Mouse (Mus musculus) kidney, postnatal 10 days (tissue): Measurements from ENCODE around the gene Bbs2.
A peak's percentile ranks its signal among the peaks of the same experiment; 100 is the strongest.

Experiments
- DNase-seq: peaks from one replicate; pipeline ENCODE4 v3.0.0; 2021; ENCODE audit warnings: mixed read lengths

Gene Bbs2

DNA sequence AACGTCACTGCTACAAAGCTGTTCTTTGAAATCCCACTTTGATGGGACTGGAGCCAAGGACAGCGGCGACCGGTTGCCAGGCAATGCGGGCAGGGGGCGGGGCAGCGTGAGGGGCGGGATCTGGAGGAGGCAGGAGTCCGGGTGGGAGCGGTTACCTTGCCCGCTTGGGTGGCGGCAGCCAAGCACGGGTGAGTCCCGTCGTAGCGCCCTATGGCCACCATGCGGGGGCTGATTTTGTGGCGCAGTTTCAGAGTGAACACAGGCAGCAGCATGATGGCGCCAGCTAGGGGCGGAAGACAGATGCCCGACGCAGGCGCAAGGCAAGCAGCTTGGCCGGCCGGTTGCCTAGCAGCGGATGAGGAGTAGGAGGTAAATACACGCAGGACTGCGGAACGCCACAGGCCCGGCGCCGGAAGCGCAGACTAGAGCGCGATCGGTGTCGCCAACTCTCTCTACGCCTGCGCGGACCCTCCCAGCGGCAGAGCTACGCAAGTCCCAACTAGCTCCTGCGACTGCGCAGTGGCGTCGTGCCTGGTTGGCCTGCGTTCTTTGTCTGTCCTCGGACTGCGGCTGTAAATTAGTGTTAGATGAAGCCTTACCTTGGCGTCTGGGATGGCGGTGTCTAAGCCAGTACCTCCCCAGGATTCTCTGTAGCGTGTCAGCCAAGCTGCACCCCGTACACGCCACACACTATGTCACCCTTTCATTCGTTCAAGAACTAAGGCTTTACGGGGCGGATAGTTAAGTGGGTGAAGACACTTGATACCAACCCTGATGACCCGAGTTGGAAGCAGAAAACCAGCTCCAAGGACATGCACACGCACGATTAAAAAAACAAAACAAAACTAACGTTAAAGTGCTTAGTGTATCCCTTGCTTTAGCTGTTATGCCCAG is at the start of gene Bbs2:
Gene Bbs2, minus strand, starts transcription at position 848 of the 894 bp plus-strand sequence.
- DNase-seq = peak; percentile 100

DNA sequence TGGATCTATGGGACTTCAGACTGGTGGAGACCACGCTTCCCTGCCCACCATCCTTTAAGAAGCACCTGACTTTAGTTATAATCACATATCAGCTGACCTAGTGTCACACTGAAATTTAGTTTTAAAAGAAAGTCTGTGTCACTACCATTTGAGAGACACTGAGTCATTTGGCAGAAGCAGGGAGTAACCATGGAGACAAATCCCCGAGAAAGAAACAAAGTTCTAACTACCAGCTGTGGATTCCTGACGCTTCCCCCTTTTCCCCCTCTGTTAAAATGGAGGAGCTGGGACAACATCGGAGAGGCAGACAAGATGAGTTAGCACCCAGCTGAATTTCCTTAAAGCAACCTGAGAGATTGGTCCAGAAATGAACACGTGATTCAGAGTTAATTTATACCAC is 49.5 kb upstream of the Bbs2 start:
- no peak for DNase-seq

DNA sequence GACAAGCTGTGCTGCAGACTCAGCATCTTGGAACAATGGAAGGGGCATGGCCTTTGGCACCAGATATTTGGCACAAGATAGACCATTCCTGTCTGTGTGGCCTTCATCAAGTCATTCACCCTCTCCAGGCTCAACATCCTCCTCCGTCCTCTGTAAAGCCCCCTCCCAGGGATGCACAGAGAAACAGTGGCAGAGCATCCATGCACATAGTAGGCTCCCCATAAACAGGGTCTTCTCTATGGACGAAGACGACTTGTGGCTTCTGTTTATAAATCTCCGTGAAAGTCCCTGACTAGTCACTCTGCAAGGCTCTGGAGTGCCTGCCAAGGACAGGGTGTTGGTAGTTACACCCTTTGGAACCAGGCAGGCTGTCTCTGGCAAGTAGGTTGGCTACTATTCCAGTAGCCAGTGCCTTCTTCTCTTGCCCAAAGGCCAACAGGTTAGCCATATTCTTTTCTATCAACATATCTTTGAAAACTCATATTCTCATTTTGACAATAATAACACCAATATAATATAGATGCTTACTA is 41.6 kb upstream of the Bbs2 start:
- no peak for DNase-seq

DNA sequence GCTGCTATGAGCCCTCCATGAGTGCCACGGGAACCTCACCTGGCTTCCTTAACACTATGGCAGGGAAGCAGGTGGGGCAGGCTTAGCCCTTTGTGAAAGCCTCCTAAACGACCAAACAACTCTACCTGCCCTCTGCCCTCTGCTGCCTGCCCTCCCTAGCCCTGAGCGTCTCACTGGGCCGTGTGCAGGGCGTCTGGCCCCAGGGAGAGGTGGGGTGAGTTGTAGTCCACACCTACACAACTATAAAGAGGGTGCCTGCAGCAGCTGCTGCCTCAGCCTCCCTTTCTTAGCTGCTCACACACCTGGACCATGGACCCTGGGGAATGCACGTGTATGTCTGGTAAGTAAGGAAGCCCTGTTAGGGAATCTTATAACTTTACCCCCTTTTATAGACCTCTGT is 38.2 kb upstream of the Bbs2 start, which contains the start of gene Mt4:
Gene Mt4, plus strand, starts transcription at position 265 of the 400 bp plus-strand sequence.
- no peak for DNase-seq

DNA sequence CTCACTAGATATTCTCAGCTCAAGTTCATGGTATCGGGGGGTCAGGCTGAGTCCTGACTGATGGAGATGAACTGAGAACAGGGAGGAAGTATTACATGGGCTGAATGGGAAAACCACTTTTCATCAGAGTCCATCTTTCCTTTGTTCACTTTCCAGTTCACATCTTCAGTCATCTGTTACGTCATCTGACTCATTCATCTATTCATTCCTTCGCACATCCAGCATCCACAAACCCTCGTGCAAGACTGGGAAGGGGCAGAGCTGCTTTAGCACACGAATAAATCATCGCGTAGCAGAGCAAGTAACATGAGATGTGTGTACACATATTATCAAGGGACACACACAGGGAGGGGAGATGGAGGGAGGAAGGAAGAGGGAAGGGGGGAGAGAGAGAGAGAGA is 37.5 kb upstream of the Bbs2 start:
- no peak for DNase-seq

DNA sequence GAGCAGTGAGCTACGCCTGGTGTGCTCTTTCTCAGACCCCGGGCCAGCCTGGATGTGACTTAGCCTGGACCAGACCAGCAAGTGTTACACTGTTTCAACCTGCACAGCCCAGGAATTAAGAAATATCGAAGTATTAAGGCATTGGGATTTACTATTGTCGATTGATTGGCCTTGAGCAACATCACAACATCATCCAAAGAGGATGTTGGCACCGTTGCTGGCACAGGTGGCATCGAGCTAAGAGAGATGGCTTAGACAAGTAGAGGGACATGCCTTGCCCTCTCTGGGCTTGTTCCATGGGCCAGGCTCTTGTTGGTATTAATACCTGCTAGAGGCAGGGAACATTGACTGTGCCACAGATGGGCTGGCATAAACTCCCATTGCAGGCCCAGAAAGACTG is 36.8 kb upstream of the Bbs2 start:
- no peak for DNase-seq

DNA sequence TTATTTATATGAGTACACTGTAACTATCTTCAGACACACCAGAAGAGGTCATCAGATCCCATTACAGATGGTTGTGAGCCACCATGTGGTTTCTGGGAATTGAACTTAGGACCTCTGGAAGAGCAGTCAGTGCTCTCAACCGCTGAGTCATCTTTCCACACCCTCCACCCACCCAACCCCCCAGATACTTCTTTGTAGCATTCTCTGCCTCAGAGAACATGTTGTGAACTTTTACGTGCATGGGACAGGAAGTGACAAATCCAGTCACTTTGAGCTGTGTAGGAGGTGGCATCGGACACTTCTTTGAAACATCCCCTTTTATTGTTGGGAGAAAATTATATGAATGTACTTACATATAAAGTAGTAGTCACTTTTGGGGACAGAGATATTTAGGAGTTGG is 35.9 kb upstream of the Bbs2 start:
- peak; percentile 14 for DNase-seq

DNA sequence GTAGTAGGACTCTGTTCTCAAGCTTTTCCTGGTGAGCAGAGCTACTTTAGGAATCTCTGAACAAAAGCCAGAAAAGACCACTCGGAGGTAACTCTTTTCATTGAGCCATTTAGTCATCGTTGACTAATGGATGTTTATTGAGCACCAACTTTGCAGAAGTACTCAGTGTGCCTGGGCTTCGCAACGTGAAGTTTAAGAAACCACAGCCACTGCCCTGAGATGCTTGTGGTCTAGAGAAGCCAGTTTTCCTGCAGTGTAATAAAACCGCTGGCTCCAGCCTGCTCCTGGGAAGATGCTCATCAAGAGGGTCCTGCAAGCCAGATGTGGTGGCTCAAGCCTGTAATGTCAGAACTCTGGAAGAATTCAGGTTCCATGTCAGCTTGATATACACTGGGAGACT is 33.4 kb upstream of the Bbs2 start:
- DNase-seq = no peak

DNA sequence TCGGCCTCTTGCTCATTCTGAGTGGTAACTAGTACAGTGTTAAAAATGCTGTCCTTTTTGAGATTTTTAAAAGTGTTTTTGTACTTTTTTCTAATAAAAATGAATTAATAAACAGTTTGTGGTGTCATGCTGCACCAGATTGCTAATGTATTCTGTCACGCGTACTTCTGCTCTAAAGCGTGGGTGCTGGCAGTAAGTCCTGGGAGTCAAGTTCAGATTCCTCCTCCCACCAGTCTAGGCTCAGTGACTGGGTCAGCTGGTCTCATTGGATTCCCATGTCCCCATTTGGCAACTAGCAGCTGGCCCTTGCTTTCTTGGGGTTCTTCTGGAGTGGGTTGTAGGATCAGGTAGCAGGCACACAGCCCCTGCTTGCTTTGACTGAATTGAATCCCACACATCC is 31.4 kb upstream of the Bbs2 start:
- no peak for DNase-seq

DNA sequence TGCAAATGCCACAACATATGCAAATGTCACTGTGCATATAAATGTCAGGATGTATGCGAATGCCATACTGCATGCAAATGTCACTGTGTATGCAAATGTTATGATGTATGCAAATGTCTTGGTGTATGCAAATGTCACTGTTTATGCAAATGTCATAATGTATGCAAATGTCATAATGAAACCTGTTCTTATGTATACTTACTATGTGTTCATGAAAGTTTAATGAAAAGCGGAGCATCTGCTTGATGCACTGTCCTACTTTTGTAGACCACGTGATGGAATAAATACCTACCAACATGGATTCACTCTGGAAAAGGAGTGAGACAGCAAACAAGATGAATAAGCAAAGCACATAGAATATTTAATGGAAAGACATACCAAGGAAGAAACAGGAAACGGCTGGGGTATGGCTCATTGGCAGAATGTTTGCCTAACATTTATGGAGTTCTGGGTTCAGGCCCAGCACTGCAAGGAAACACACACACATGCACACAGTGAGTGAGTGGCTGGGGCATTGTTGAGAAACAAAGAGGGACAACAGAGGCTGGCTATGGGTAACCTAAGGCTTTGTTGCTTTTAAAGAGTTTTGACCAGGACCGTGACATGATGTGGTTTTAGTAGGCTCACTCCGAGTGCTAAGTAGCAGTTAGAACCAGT is 30.5 kb upstream of the Bbs2 start:
- DNase-seq = no peak

DNA sequence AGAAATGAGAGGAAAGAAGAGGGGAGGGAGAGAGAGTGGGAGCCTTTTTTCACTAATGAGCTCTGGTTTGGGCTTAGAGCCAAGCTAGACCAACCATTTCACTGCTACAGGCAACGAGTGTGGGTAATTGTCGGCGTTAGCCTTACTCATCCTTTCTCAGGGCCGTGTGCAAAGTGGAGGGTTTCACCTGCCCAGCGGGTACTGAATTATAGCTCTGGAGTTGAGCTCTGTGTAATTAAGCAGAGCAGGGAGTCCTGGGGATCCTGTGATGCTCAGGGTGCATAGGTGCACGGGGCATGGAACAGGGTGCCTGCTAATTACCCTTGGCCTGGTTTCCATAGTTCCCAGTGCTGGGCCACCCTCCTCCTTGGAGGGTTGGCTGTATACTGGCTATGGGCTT is 29.0 kb upstream of the Bbs2 start:
- no peak for DNase-seq

DNA sequence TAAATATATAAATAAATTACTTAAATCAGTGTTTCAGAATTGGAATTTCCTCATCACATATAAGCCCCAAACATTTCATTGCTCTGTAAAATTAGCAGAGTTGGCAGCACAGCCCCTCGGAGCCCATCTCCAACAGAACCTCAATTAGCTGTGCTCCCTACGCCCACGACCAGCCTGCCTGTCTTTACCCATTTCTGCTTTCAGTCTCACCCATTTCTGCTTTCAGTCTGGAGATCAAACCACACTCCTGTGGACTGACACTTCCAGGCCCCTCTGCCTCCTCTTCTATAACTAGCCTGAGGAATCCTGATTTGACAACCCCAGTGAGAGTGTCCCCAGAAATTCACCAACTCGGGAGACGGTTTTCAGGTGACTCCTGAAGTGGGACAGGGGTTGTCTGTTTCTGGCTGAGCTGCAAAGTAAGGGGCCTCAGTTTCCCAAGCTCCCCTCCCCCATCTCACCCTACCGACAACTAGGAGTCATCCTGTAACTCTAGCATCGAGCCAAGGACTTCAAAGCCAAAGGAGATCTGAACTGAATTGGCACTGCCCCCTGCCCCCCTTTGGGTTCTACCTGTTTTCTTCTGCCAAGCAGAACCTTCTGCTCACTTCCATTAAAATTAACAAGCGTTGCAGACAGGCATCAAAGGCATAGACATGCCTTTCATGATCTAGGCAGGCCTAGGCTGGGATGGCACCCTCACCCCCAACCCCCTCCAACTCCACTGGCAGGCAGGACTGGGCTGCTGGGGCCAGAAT is 24.2 kb upstream of the Bbs2 start:
- DNase-seq = no peak

DNA sequence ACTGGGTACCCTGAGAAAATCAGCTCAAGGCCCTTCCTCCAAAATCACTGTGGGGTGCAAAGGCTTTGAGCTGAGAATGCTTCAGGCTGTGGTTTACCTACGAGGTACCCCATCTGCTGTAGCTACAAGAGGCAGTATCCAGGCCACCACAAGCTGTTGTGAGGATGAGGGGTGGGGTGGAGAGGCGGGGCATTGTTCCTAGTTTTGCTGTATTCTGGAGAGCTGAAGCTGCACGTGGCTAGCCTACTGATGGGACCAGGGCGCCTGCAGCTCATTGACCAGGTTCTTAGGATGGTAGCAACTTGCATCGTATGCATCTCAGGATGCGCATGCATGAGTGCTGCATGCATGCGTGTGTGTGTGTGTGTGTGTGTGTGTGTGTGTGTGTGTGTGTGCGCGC is 22.9 kb upstream of the Bbs2 start:
- DNase-seq = no peak

DNA sequence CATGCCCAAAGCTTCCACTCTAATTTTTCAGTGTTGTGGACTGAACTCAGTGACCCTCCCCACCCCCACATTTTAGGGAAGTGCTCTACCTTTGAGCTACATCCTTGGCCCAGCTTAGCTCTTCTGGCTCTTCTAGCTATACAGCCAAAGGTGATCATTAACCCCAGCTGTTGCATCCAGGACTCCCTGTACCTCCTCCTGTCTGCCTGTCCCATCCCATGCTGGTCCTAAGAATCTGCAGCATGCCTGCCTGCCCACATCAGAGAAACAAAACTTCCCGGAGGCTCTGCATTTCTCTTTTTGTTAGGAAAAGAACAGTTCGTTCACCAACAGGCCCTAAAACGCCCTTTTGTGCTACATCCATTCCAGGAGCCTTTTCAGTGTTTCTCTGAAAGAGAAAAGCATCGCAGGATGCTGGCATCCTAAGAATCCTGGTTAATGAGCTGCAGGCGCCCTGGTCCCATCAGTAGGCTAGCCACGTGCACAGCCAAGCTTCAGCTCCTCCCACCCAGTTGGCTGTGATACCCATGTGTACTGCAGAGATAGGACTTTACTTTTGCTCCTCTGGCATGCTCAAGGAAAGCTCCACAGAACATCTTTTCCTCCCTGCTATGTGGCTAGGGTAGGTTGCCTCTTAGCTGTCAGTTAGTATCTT is 20.2 kb upstream of the Bbs2 start:
- peak; percentile 28 for DNase-seq

DNA sequence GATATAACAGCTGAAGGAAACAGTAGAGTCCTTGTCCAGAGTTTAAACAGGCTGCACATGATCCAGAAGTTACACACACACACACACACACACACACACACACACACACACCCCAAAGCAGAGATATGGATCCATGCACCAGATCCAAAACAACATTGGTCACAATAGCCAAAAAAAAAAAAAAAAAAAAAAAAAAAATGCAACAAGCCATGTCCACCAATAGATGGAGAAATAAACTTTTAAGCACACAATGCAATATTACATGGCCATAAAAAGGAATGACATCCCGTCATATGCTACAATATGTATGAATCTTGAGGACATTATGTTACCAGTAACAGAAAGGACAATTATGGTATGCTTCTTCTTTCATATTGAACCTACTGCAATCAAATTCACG is 15.2 kb upstream of the Bbs2 start:
- no peak for DNase-seq

DNA sequence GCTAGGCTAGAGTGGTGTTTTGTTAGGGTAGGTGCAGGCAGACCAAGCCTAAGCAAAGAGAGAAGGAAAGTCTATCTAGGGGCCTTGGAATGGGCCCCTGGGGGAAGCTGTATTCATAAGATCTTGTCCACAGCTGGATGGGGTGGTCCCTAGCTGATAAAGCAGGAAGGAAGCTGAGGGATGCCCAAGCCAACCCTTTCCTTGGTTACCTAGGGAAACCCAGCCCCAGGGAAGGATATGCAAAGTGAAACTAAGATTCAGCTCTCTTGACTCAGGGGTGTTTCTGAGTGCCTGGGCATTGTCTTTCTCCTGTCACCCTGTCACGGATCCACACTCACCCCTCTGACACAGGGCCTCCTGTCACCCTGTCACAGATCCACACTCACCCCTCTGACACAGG is 14.7 kb upstream of the Bbs2 start:
- no peak for DNase-seq

DNA sequence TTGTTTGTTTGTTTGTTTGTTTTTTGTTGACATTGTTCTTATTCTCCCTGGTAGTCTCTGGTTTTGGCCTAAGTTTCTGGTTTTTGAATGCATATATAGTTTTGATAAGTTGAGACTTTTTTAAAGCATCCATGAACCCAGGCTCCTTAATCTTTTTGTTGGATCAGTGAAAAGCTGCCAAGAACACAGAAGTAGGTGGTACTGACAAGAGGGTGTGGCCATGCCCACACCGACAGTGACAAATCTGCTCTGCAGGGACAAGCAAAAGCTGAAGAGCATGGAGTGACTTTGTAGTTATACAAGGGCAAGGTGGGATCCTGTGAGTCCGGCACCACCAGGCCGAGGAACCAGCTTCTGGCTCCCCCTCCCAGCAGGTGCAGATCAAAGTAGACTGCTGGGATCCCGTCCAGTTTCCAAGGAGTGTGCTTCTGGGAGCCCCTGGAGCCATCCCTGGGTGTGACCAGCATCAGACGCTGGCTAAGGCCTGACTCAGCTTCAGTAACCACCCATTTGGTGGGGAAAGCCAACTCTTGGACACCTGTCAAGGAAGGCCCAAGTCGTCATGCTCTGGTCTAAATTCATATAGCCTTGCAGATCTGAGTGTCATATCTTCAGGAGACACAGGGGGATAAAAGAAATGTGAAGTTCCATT is 11.9 kb upstream of the Bbs2 start:
- no peak for DNase-seq

DNA sequence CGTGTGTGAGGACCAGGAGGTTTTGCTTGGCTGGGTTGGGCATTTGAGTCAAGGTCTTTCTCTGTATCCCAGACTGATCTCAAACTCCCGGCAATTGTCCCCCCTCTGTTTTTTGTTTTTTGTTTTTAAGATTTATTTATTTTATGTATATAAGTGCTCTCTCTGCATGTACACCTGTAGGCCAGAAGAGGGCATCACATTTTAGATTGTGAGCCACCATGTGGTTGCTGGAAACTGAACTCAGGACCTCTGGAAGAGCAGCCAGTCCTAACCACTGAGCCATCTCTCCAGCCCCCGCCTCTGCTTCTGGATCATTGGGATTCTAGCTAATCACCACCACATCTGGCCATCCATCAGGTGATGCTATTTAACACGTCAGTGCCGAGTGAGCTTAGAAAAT is 11.1 kb upstream of the Bbs2 start:
- DNase-seq = no peak

DNA sequence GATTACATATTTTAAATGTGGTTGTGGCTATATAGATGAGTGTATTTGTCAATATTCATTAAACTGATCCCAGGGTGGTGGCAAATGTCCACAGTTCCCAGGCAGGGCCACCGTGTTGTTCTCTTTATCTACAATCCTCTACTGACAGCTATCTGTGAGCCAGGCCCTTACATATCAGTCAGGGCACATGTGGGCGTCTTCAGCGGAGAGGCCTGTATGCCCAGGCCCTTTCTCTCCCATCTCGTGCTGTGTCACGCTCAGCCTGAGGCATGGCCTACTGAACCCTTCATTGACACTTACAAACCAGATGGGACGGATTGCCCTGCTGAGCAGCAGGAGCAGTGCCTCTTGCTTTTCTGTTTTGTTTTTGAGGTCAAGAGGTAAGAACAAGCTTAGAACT is 10.7 kb upstream of the Bbs2 start:
- no peak for DNase-seq

DNA sequence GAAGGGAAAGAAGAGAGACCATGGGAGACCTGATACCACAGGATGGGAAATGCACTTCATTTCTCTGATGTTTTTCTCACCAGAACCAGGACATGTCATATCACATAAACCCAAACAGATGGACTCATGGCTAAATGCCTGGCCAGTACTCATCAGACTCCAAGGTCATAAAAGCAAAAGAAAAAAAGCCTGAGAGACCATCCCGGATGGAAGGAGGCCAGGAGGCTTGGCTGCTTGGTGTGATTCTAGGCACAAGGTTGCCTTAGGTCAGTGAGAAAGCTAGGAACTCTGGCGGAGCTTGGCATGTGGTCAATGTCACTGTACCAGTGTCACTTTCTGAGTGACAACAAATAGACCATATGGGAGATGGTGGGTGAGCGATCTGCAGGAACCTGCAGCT is 9.1 kb upstream of the Bbs2 start:
- peak; percentile 57 for DNase-seq

DNA sequence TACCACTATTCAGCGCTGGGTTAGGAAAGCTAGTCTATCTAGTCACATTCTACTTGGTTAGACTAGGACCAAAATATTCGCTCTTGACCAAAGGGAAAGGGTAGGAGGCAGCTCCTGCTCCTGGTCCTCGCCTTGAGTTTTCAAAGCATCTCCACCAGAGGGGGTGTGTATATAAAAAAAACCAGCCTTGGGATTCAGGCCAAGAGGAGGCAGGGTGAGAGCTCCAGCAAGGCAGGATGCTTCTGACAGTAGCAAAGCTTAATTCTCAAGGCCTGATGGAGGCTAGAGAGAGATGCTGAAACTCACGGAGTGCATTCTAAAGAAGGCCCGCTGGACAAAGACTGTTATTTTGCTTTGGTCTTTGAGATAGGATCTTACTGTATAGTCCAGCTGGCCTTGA is 5.4 kb upstream of the Bbs2 start:
- peak; percentile 46 for DNase-seq

DNA sequence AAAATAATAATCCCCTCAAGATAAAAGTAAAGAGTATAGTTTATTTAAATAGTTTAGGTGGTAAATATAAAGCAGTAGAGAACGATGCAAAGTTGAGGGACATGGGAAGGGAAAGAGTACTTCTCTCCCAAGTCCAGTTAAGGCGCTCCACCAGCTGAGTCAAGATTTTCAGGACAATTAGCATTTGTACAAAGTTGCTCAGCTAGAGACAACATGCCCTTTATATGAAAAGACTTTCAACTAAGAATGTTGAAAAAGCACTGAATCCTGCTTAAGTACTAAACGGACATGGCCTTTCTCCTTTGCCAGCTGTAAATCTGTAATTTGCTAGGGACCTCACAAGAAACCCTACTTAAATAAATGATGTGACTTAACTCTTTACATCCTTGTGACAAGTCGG is 268 bp upstream of the Bbs2 start:
- DNase-seq = no peak
